Mouse (Mus musculus): ENCODE measurements around the gene Gatad1. TPM values are rescaled to one million over a fixed set of nuclear protein-coding genes. Genes with fewer than 3 reads are reported as not detected.
A peak's percentile ranks its signal among the peaks of the same experiment; 100 is the strongest.

The Gatad1 gene
- polyA plus RNA-seq, 1 experiment from 2014 or later: 72.0 TPM

DNA sequence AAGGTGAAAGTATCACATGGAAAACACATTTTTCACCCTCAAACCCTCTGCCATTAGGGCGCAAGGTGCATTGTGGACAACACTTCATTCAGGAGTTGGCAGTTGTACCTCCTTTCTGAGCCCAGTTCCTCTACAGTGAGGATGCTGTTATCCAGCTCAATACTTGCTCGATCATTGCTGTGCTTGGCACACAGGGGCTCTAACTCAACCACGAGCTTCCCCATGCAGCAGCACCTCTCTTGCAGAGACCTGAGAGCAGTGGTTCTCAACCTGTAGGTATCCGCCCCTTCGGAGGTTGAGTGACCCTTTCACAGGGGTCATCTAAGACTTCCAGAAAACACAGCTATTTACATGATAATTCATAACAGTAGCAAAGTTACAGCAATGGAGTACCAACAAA, 5.4 kb downstream of the Gatad1 start:
- Histone ChIP-seq H3K4me1 (peaks cover 1% of the 10 kb centered on the region; the same call in 1 of the 2 replicates), H3K4me2 (replicated peaks) (no peak overlapping the region), H3K27me3 (replicated peaks) (no peaks in the 10 kb centered on the region), H3K27ac (no peak overlapping the region), H3K36me3 (no peaks in the 10 kb centered on the region), H3K4me3 (no peak overlapping the region), H3K9me3 (no peaks in the 10 kb centered on the region), H3K9ac (no peak overlapping the region)
- WGBS: 93% methylated on average over 5 of the region's 5 CpGs
- no peak for ATAC-seq (ENCODE audit: low FRiP score, low read depth)

DNA sequence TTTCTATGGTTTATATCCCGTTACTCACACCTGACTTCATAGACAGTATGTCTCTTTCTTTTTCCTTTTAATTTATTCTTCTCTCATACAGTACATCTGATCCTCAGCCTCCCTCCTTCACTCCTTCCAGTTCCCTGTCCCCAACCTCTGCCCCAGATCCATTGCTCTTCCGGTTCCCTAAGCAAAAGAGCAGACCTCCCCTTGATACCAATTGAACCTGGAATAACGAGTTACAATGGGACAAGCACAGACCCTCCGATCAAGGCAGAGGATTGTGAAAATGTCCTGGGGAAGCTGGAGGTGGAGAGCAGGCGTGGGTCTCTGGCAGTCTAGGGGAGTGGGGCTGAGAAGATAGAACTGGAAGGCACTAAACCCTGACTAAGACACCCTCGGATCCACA, 6.1 kb downstream of the Gatad1 start, which contains the start of gene Tmbim7:
Tmbim7 (plus strand) TSS at position 301 of the 400 bp plus-strand sequence.
- H3K4me1 ChIP-seq: peaks cover 3% of the 10 kb centered on the region; the same call in 1 of the 2 replicates
- H3K9ac ChIP-seq: no peak within 1 kb of the TSS
- H3K27ac ChIP-seq: no peak within 1 kb of the TSS
- no peak for ATAC-seq (ENCODE audit: low FRiP score, low read depth)
- H3K27me3 ChIP-seq (replicated peaks): no peaks in the 10 kb centered on the region
- no peak within 1 kb of the TSS for H3K4me3 ChIP-seq
- no peaks in the 10 kb centered on the region for H3K36me3 ChIP-seq
- no peaks in the 10 kb centered on the region for H3K9me3 ChIP-seq
- no peak within 1 kb of the TSS for H3K4me2 ChIP-seq (replicated peaks)
- 81% methylated on average over 6 of the region's 6 CpGs for WGBS

DNA sequence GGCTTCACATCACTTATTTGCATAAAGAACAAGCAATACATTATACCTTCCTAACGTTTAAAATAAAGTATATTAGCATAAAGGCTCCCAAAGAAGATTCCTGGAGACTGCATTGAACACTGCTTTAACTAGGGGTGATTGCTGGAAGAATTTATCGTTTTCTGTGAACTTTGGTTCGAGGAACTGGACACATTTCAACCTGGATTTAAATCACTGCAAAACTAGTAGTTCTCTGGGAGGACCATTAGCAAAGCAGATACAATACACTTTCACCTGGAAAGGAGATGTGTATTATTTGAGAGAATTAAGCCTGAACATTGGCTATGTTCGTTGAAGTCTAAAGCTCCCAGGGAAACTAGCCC, 8.2 kb downstream of the Gatad1 start:
- ATAC-seq (ENCODE audit: low FRiP score, low read depth): no peak

DNA sequence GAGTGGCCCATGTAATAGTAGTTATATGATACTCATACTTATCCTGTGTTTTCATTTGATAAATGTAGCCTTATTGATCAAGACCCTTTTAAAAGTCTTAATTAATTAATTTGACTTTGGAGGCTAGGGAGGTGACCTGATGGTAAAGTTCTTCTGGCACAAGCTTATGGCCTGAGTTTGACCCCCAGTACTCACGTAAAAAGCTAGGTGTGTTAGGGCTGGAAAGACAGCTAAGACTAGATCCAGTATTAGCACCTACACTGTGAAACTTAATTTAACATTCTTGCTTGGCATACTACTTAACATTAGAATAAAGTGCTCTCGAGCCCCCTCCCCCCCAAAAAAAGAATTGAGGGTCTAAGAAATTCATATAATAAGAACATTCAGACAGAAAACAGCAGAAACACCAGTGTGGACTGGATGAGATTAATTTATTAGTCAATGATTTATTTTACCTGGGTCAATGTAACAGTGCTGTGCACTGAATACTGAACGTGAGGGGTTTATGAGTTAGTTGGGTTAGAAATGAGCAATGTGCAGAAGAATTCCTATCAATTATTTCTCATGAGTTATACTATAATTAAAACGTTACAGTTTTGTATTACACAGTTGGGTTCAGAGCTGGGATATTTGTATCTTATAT, 8.7 kb downstream of the Gatad1 start:
- 49% methylated on average over 4 of the region's 4 CpGs for WGBS

More for the DNA sequence above, 8.2 kb downstream of the Gatad1 start:
- WGBS: 77% methylated on average over 4 of the region's 4 CpGs
- no peak overlapping the region for H3K27ac ChIP-seq
- H3K4me1 ChIP-seq: peaks cover 9% of the 10 kb centered on the region
- H3K9ac ChIP-seq: no peak overlapping the region
- H3K4me2 ChIP-seq (replicated peaks): no peak overlapping the region
- no peaks in the 10 kb centered on the region for H3K9me3 ChIP-seq
- H3K4me3 ChIP-seq: no peak overlapping the region
- H3K36me3 ChIP-seq: peaks cover 4% of the 10 kb centered on the region; the same call in 1 of the 2 replicates
- no peaks in the 10 kb centered on the region for H3K27me3 ChIP-seq (replicated peaks)

DNA sequence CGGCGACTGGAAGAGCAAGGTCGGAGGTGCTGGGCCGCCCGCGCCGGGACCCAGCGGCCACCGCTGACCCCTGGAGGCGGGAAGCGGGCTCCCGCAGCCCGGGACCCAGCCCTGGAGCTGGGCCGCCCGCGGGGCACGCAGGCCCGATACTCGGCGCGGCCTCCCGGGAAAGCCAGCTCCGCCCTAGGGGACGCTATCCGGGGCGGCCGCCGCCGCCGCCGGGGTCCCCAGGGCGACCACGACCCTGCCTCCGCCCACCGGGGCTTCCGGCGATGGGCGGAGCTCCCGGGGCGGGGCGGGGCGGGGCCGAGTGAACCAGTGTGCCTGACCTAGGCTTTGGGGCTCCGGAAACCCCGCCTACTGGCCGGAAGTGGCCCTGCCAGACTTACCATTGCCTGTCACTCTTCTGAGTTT, 9.3 kb downstream of the Gatad1 start:
- ATAC-seq (ENCODE audit: low FRiP score, low read depth): peak; percentile 98
- Histone ChIP-seq H3K27ac (peak overlapping the region; percentile 72), H3K4me3 (peak overlapping the region; percentile 98), H3K9me3 (no peaks in the 10 kb centered on the region), H3K9ac (peak overlapping the region; percentile 87), H3K27me3 (replicated peaks) (no peaks in the 10 kb centered on the region), H3K4me2 (replicated peaks) (peak overlapping the region; percentile 66), H3K4me1 (peaks cover 9% of the 10 kb centered on the region), H3K36me3 (peaks cover 8% of the 10 kb centered on the region; the same call in 1 of the 2 replicates)
- WGBS: 2% methylated on average over 41 of the region's 46 CpGs

More for the DNA sequence above, 8.7 kb downstream of the Gatad1 start:
- H3K4me3 ChIP-seq: no peak overlapping the region; the same call in 1 of the 2 replicates
- no peaks in the 10 kb centered on the region for H3K27me3 ChIP-seq (replicated peaks)
- peaks cover 9% of the 10 kb centered on the region for H3K4me1 ChIP-seq
- no peak overlapping the region for H3K9ac ChIP-seq
- peak; percentile 38 for ATAC-seq (ENCODE audit: low FRiP score, low read depth)
- no peak overlapping the region for H3K27ac ChIP-seq
- H3K36me3 ChIP-seq: peaks cover 6% of the 10 kb centered on the region; the same call in 1 of the 2 replicates
- H3K4me2 ChIP-seq (replicated peaks): peak overlapping the region; percentile 66
- H3K9me3 ChIP-seq: no peaks in the 10 kb centered on the region

DNA sequence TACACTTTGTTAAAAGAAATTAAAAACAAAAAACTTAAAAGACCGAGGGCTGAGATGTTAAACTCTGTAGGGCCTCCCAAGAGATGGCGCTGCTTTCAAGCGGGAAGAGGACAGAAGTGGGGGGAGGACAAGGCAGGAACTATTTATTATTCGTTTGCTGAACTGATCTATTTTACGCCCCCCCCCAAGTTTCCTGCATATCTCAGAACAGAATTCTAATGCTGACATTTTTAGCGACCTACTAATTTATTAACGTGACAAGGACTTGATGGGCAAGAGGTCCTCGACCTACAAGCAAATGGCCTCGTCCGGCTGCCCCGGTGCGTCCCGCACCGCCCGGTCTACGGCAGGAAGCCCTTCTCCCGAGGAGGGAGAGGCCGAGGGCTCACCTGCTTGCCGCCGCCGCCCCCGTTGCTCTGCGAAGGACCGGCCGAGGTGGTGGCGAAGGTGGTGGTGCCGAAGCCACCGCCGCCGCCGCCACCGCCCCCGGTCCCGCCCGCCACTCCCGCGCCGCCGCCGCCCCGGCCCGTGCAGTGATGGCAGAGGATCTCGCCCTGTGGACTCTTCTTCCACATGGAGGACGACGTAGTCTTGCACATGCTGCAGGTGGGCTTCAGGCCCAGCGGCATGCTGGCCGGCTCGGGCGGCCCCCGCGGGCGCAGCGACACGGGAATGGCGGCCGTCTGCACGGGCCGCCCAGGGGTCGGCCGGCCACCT, 9.8 kb downstream of the Gatad1 start:
- WGBS: under 1% methylated on average over 58 of the region's 60 CpGs
- peak; percentile 84 for ATAC-seq (ENCODE audit: low FRiP score, low read depth)
- Histone ChIP-seq H3K4me1 (peaks cover 9% of the 10 kb centered on the region), H3K36me3 (peaks cover 9% of the 10 kb centered on the region; the same call in 1 of the 2 replicates), H3K27ac (peak overlapping the region; percentile 72), H3K4me2 (replicated peaks) (peak overlapping the region; percentile 66), H3K9me3 (no peaks in the 10 kb centered on the region), H3K27me3 (replicated peaks) (no peaks in the 10 kb centered on the region), H3K4me3 (peak overlapping the region; percentile 98), H3K9ac (peak overlapping the region; percentile 87)

DNA sequence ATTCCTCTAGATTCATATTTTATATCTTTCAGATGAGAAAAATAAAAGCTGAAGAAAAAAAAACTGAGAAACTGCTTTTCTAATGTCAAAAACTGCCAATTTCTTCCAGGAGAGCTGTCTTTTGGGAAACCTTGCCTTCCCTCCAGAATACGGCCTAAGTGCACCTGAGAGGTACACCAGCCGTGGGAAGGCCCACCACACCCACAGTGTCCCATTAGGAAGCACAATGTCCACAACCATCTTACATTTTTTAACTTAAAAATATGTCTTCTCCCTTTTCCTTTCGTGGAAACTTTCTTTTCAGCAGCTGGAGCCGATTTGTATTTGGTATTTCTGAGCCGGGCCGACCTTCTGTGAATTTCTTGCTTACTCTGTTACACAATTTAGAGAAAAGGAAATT, 10.4 kb downstream of the Gatad1 start:
- Histone ChIP-seq H3K9ac (peak overlapping the region; percentile 87), H3K4me2 (replicated peaks) (peak overlapping the region; percentile 66), H3K27ac (no peak overlapping the region), H3K4me1 (peaks cover 9% of the 10 kb centered on the region), H3K4me3 (peak overlapping the region; percentile 98), H3K27me3 (replicated peaks) (no peaks in the 10 kb centered on the region), H3K36me3 (peaks cover 15% of the 10 kb centered on the region), H3K9me3 (no peaks in the 10 kb centered on the region)
- no peak for ATAC-seq (ENCODE audit: low FRiP score, low read depth)
- WGBS: 26% methylated on average over 6 of the region's 6 CpGs

DNA sequence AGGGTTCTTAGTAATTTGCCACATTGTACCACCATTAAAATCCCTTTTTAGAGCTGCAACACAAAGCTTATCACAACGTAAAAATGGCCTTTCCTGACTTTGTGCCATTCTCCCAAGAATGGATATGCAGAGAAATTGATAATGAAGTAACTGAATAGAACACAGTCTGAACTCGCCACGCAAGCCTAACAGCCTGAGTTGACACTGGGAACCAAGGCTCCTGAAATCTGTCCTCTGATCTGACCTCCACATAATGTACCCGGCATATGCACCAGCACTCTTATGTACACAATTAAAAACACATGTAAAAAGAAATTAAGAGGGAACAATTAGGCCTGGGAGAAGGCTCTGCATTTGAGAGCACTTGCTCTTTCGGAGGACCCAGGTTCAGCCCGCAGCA, 11.7 kb downstream of the Gatad1 start:
- H3K36me3 ChIP-seq: peaks cover 23% of the 10 kb centered on the region
- H3K9ac ChIP-seq: no peak overlapping the region
- H3K27me3 ChIP-seq (replicated peaks): no peaks in the 10 kb centered on the region
- H3K27ac ChIP-seq: no peak overlapping the region
- ATAC-seq (ENCODE audit: low FRiP score, low read depth): no peak
- H3K4me2 ChIP-seq (replicated peaks): peak overlapping the region; percentile 14
- WGBS: 89% methylated on average over 6 of the region's 6 CpGs
- peaks cover 9% of the 10 kb centered on the region for H3K4me1 ChIP-seq
- H3K4me3 ChIP-seq: no peak overlapping the region
- no peaks in the 10 kb centered on the region for H3K9me3 ChIP-seq

DNA sequence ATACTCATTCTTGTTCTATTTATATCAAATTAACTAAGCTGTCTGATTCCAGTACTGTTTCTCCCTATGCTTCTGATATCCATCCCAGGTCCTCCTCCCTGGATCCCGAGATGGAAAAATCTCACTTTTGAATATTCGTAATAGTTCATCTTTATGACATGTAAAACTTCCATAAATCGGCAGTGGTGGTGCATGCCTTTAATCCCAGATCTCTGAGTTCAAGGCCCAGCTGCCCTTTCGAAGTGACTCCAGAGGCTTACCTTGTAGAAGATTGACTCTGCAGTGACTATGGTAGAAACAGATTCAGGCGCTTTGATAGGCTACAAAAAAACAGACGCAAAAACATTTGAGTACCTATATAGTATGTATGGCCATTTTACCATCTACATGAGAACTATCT, 12.4 kb downstream of the Gatad1 start:
- H3K4me1 ChIP-seq: peaks cover 9% of the 10 kb centered on the region
- ATAC-seq (ENCODE audit: low FRiP score, low read depth): no peak
- no peaks in the 10 kb centered on the region for H3K27me3 ChIP-seq (replicated peaks)
- no peak overlapping the region for H3K4me2 ChIP-seq (replicated peaks)
- no peak overlapping the region for H3K4me3 ChIP-seq
- no peak overlapping the region for H3K9ac ChIP-seq
- peaks cover 23% of the 10 kb centered on the region for H3K36me3 ChIP-seq
- 95% methylated on average over 6 of the region's 6 CpGs for WGBS
- H3K9me3 ChIP-seq: no peaks in the 10 kb centered on the region
- H3K27ac ChIP-seq: no peak overlapping the region

DNA sequence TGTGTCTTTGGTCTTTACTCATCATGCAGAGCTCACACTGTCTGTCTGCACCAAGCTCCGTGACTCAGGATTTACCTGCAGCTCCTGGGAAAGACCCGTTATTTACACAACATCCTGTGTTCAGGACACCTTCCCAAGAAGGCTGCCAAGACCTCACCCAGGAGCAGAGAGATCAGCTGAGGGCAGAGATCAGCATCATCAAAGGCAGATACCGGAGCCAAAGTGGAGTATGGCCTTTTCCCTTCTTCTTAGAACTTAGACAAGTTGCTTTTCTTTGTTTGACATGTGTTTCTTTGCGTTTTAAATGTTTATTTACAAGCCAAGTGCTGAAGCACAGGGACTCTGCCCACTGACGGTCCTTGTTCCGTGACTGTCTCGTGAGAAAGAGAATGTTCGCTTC, 21.7 kb downstream of the Gatad1 start:
- 89% methylated on average over 8 of the region's 8 CpGs for WGBS
- no peak for ATAC-seq (ENCODE audit: low FRiP score, low read depth)
- Histone ChIP-seq H3K4me3 (no peak overlapping the region), H3K9me3 (no peaks in the 10 kb centered on the region), H3K36me3 (peaks cover 35% of the 10 kb centered on the region), H3K4me1 (no peaks in the 10 kb centered on the region), H3K27me3 (replicated peaks) (no peaks in the 10 kb centered on the region), H3K4me2 (replicated peaks) (no peak overlapping the region), H3K9ac (no peak overlapping the region), H3K27ac (no peak overlapping the region)

DNA sequence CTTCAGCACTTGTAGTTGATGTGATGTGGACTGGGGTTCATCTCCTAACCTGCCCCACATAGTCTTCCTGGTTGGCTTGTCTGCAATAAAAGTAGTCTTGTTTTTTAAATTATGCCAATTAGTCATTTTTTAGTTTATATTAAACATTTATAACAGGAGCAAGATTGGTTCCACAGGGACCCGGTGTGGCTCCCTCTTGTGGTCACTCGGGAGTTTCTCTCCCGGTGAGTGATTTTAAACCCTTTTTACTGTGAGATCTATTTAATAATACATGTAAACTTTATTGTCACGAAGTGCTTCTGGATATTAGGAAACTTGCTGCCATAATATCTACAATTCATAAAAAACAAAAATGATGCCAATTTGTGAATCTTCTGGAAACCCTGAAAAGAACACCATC, 23.0 kb downstream of the Gatad1 start:
- Histone ChIP-seq H3K9me3 (no peaks in the 10 kb centered on the region), H3K4me1 (no peaks in the 10 kb centered on the region), H3K9ac (no peak overlapping the region), H3K27me3 (replicated peaks) (no peaks in the 10 kb centered on the region), H3K27ac (no peak overlapping the region), H3K36me3 (peaks cover 41% of the 10 kb centered on the region), H3K4me2 (replicated peaks) (no peak overlapping the region), H3K4me3 (no peak overlapping the region)
- WGBS: 70% methylated on average over 4 of the region's 4 CpGs
- ATAC-seq (ENCODE audit: low FRiP score, low read depth): no peak

DNA sequence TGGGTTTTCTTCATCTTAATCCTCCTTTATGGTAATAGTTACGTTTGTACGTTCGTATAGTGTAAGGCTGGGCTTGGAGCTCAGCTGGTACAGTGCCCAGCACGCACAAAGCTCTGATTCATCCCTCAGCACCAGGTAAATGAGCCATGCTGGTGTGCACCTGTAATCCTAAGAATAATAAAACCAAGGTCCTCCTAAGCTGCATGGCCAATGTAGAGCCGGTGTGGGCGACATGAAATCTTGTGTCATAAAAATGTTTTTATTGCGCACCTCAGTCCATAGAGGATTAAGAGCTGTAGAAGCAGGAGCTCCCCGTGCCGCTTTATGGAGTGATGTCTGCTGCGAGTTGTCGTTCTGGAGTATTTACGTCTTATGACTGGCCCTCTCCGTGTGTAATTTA, 23.7 kb downstream of the Gatad1 start:
- WGBS: 92% methylated on average over 13 of the region's 13 CpGs
- Histone ChIP-seq H3K27ac (no peak overlapping the region), H3K4me1 (no peaks in the 10 kb centered on the region), H3K27me3 (replicated peaks) (no peaks in the 10 kb centered on the region), H3K9me3 (no peaks in the 10 kb centered on the region), H3K4me2 (replicated peaks) (no peak overlapping the region), H3K9ac (no peak overlapping the region), H3K36me3 (peaks cover 41% of the 10 kb centered on the region), H3K4me3 (no peak overlapping the region)
- ATAC-seq (ENCODE audit: low FRiP score, low read depth): no peak

Data from neural tube, embryonic 12.5 days (tissue).